Mouse (Mus musculus) limb, embryonic 13.5 days (tissue): ENCODE results near the gene Ermn. TPM values are rescaled to one million over a fixed set of nuclear protein-coding genes. Genes with fewer than 3 reads are reported as not detected.

Experiments used
- ATAC-seq: fragments of 200-750 bp; cut with Nextera tagmentation; 2 replicates; pipeline ENCODE4 v1.8.0; 2017; ENCODE audit warnings: low read depth, moderate number of reproducible peaks, moderate TSS enrichment; ENCODE audit not compliant: low FRiP score
- H3K27ac ChIP-seq: fragments of 300-500 bp; sonication (generic); 2 replicates; pipeline ENCODE4 v1.5.1; 2015; ENCODE audit warnings: inconsistent platforms, mild to moderate bottlenecking, moderate library complexity
- H3K27me3 ChIP-seq: fragments of 300-500 bp; sonication (generic); 2 replicates; pipeline ENCODE4 v1.6.1; 2015; ENCODE audit warnings: mild to moderate bottlenecking, inconsistent platforms
- H3K36me3 ChIP-seq: fragments of 300-500 bp; sonication (generic); 2 replicates; pipeline ENCODE4 v1.6.1; 2015; ENCODE audit warnings: inconsistent platforms, mild to moderate bottlenecking, moderate library complexity
- H3K4me1 ChIP-seq: fragments of 300-500 bp; sonication (generic); 2 replicates; pipeline ENCODE4 v1.6.1; 2015; ENCODE audit warnings: inconsistent platforms
- H3K4me2 ChIP-seq: fragments of 300-500 bp; sonication (generic); replicated peaks from 2 replicates; pipeline ENCODE4 v1.6.1; 2015; ENCODE audit warnings: inconsistent platforms, mild to moderate bottlenecking, moderate library complexity
- H3K4me3 ChIP-seq: fragments of 300-500 bp; sonication (generic); 2 replicates; pipeline ENCODE4 v1.5.1; 2015; ENCODE audit warnings: moderate library complexity, mild to moderate bottlenecking, inconsistent platforms
- H3K9ac ChIP-seq: fragments of 300-500 bp; sonication (generic); 2 replicates; pipeline ENCODE4 v1.6.1; 2015; ENCODE audit warnings: mild to moderate bottlenecking, inconsistent platforms
- H3K9me3 ChIP-seq: fragments of 300-500 bp; sonication (generic); 2 replicates; pipeline ENCODE4 v1.6.1; 2016; ENCODE audit warnings: inconsistent platforms
- whole genome bisulfite sequencing: fragments of 180-500 bp; shearing (Covaris S2); methylation state at CpG from one replicate; pipeline ENCODE4 v1.1.7; 2015; 5-methylcytosine and 5-hydroxymethylcytosine counted together
- polyA plus RNA-seq: library from polyadenylated mRNA; unstranded; fragments of >200 nt; fragmentation: Nextera tagmentation; extraction: Ambion mirVana; gene quantifications from 2 replicates; pipeline ENCODE4 v1.2.1, GENCODE M21; 2015

Ermn gene
- not detected in 2 replicates for polyA plus RNA-seq

DNA sequence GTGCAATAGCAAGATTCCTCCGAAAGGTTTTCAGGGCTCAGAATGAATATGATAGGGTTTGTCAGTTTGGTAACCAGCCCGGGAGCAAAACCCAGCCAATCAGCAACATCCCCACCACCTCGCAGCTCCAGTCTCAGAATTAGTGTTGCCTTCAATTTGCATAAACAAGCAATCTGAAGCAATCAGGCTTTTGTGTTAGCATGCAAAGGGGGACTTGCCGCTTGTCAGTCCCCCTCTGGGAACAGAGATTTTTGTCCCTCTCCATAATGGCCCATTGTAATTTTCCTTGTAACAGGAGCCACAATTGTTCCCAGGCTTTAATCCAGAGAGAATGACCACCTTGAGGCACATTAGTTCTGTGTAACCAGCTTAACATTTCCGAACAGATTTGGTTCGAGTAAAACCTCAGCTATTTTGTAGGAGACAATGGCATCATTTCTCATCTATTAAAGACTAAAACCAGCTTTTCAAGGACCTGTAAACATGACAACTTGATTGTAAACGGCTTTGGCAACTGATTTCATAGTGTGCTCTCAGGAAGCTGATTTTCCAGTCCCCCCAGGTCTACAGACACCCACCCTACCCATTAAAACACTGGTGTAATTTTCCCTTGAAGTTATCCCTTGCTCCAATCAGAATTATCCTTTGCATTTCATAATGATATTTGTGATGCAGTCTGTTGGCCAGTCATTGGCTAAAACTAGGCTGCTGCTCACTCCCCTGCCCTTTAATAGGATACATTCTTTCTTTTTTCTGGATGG lies at the start of gene Ermn:
Gene Ermn, minus strand, starts transcription at position 44 of the 761 bp plus-strand sequence.
- 0 out of 2 replicates have a peak, but pooled peaks cover 2% of the 10 kb centered on the region for H3K4me1 ChIP-seq
- WGBS = 47% methylated on average over 7 of the region's 7 CpGs
- no peak for ATAC-seq
- no peaks in the 10 kb centered on the region for H3K27me3 ChIP-seq
- no peak within 1 kb of the TSS for H3K4me2 ChIP-seq
- H3K36me3 ChIP-seq = no peaks in the 10 kb centered on the region
- no peaks in the 10 kb centered on the region for H3K9me3 ChIP-seq
- no peak within 1 kb of the TSS for H3K27ac ChIP-seq
- H3K4me3 ChIP-seq = no peak within 1 kb of the TSS
- no peak within 1 kb of the TSS for H3K9ac ChIP-seq

DNA sequence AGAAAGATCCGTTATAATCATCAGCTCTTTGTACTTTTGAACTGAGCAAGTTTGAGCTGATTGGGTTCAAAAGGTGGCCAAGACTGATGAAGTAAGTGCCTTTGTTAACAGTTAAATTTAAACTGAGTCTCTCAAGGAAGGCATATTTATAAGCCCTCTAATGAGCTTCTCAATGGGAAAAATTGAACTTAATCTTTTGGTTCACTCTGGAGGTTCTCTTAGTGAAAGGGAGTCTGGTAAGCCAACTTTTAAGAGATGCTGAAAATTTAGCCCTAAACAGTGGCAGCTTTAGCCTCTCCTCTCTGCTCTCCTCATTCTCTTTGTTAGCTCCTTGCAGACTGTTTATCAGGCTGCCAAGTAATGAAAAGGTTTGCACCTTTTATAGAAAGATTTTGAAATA lies 42.2 kb upstream of the Ermn start:
- ATAC-seq = no peak
- no peak overlapping the region for H3K27ac ChIP-seq
- H3K9ac ChIP-seq = no peak overlapping the region
- no peaks in the 10 kb centered on the region for H3K36me3 ChIP-seq
- no peaks in the 10 kb centered on the region for H3K4me1 ChIP-seq
- H3K4me3 ChIP-seq = no peak overlapping the region
- no peaks in the 10 kb centered on the region for H3K9me3 ChIP-seq
- H3K27me3 ChIP-seq = no peaks in the 10 kb centered on the region
- no peak overlapping the region for H3K4me2 ChIP-seq
- 43% methylated on average over 1 of the region's 1 CpGs for WGBS

DNA sequence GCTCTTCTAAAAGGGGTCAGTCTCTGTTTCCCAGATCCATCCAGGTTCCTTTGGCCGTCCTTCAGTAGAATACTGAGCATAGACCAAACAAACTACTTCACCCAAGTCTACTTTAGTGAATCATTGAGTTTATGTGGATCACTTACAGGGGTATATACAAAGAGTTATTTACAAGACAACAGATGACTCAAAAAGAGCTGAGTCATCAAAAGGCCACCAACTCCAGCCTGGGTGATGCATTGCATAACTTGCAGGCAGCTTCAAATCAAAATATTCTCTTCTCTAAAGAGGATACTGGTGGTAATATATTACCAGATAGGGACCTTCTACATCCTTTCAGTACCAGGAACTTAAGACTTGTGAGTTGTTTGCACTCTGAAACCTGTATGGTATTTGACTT lies 33.8 kb upstream of the Ermn start:
- H3K9me3 ChIP-seq = no peaks in the 10 kb centered on the region
- H3K4me2 ChIP-seq = no peak overlapping the region
- no peaks in the 10 kb centered on the region for H3K4me1 ChIP-seq
- no peak overlapping the region for H3K4me3 ChIP-seq
- H3K27ac ChIP-seq = no peak overlapping the region
- H3K9ac ChIP-seq = no peak overlapping the region
- WGBS = 89% methylated on average over 1 of the region's 1 CpGs
- ATAC-seq = no peak
- H3K27me3 ChIP-seq = no peaks in the 10 kb centered on the region
- no peaks in the 10 kb centered on the region for H3K36me3 ChIP-seq

DNA sequence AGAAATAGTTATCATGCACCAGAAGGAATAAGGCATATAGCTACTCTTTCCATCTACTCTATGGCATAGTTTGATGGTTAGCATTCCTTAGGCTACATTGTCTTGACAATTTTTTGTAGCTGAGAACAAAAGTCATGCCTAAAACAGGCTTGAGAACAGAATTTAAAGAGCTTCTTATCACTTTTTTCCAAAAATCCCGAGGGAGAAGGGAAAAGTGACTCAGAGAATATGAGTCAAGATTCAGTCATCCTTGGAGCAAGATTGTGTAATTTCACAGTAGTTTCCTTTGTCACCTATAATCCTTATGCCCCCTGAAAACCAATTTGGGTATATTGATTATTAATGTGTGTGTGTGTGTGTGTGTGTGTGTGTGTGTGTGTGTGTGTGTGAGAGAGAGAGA lies 27.2 kb upstream of the Ermn start:
- H3K9ac ChIP-seq = no peak overlapping the region
- no peak overlapping the region for H3K4me2 ChIP-seq
- no peaks in the 10 kb centered on the region for H3K4me1 ChIP-seq
- no peak overlapping the region for H3K27ac ChIP-seq
- ATAC-seq = no peak
- WGBS = 63% methylated on average over 1 of the region's 1 CpGs
- no peaks in the 10 kb centered on the region for H3K9me3 ChIP-seq
- H3K4me3 ChIP-seq = no peak overlapping the region
- no peaks in the 10 kb centered on the region for H3K36me3 ChIP-seq
- H3K27me3 ChIP-seq = no peaks in the 10 kb centered on the region

DNA sequence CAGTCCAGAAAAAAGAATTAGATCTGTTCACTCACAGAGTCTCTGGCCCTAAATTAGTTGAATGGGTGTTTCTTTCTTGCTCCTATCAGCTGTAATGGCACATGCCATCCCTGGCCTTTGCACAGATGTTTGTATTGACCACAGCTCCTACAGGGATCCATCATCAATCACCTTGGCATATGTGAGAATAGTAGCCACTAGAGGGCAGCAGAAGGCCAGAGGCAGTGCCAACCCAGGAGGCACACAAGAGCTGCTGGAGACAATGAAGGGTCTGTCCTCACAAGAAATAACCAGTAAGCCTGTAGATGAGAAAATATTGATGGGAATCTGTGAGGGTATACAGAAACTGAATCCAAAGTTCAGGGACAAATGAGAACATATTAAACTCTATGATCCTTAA lies 2.7 kb upstream of the Ermn start:
- Histone ChIP-seq H3K27ac (no peak overlapping the region), H3K9me3 (no peaks in the 10 kb centered on the region), H3K27me3 (no peaks in the 10 kb centered on the region), H3K4me3 (no peak overlapping the region), H3K4me1 (no peaks in the 10 kb centered on the region), H3K9ac (no peak overlapping the region), H3K4me2 (no peak overlapping the region), H3K36me3 (no peaks in the 10 kb centered on the region)
- no peak for ATAC-seq

DNA sequence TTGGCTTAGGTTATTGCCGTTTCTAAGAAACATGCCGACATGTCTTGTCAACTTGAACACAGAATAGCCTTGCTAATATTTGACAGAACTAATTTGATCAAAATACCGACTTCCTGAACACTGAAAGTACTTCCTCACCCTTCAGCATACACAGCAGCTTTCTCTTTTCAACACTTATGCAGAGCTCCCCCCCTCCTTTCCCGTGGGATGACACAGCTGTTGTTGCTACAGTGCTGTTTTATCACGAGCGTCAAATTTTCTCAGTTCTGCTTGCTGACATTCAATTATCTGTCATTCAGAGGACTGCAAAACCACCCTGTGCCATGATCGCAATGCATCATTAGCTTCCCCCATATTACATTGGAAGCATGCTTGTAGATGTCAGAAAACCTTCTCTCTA lies 10.8 kb downstream of the Ermn start:
- WGBS = 80% methylated on average over 7 of the region's 7 CpGs
- no peaks in the 10 kb centered on the region for H3K9me3 ChIP-seq
- H3K4me2 ChIP-seq = no peak overlapping the region
- H3K36me3 ChIP-seq = no peaks in the 10 kb centered on the region
- no peak overlapping the region for H3K9ac ChIP-seq
- no peaks in the 10 kb centered on the region for H3K4me1 ChIP-seq
- no peak overlapping the region for H3K27ac ChIP-seq
- no peak overlapping the region for H3K4me3 ChIP-seq
- ATAC-seq = no peak
- no peaks in the 10 kb centered on the region for H3K27me3 ChIP-seq

DNA sequence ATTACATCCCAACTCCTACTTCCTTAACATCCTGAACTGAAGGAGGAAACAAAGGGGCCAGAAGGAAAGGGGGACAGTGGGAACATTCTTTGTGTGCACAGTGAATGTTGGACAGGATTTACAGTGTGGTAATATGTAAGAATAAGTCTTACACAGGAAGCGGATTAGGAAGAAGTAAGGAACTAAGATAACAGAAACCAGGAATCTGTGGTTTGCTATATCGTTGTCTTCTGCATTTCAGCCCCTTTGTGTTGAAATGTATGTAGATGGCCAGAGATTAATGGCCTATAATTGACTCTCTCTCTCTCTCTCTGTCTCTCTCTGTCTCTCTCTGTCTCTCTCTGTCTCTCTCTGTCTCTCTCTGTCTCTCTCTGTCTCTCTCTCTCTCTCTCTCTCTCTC lies 15.7 kb downstream of the Ermn start:
- Histone ChIP-seq H3K36me3 (no peaks in the 10 kb centered on the region; the same call in 1 of the 2 replicates), H3K27me3 (no peaks in the 10 kb centered on the region), H3K9ac (no peak overlapping the region), H3K9me3 (no peaks in the 10 kb centered on the region), H3K27ac (no peak overlapping the region), H3K4me3 (no peak overlapping the region), H3K4me2 (no peak overlapping the region), H3K4me1 (no peaks in the 10 kb centered on the region)
- ATAC-seq = no peak
- WGBS = 79% methylated on average over 2 of the region's 2 CpGs

DNA sequence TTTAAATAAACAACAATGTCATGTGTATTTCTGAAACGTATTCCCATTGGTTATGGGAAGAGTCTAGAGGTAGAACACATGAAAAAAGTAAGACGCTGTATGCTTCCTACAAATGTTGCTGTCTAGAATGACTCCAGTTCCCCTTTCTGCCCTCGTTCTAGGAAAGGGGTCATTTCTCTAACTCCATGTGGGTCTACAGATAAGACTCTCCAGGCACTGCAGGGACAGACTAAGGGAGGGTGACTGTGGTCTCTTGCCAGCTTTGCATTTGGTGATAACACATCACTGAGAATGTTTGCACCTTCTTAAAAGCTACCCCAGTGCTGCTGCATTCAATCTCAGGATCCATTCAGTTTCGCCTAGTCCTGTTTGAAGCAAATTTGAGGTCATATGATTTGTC lies 17.0 kb downstream of the Ermn start:
- no peaks in the 10 kb centered on the region for H3K4me1 ChIP-seq
- no peak overlapping the region for H3K27ac ChIP-seq
- H3K27me3 ChIP-seq = no peaks in the 10 kb centered on the region
- ATAC-seq = no peak
- no peaks in the 10 kb centered on the region; the same call in 1 of the 2 replicates for H3K36me3 ChIP-seq
- 91% methylated on average over 4 of the region's 4 CpGs for WGBS
- H3K4me2 ChIP-seq = no peak overlapping the region
- no peak overlapping the region for H3K9ac ChIP-seq
- H3K4me3 ChIP-seq = no peak overlapping the region
- H3K9me3 ChIP-seq = no peaks in the 10 kb centered on the region

DNA sequence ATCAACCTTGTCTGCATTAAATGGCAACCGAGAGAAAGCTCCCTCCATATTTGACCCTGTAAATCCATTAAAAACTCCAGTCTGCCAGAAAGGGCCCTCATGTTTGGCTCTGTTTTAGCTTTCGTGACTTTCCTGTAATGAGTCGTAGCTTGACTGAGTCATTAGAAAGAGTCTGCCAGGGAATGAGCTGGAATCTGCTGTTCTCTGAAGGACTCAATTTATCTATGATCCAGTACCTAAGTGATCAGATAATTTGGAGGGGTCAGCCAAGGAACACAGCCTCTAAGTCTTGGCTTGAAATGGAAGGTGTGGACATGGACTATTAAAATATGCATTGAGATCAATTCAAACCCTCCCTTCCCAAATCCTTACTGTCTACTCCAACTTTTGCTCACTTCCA lies 21.2 kb downstream of the Ermn start:
- Histone ChIP-seq H3K4me2 (no peak overlapping the region), H3K27ac (no peak overlapping the region), H3K9ac (no peak overlapping the region), H3K4me1 (no peaks in the 10 kb centered on the region), H3K9me3 (no peaks in the 10 kb centered on the region), H3K4me3 (no peak overlapping the region), H3K27me3 (no peaks in the 10 kb centered on the region), H3K36me3 (no peaks in the 10 kb centered on the region; the same call in 1 of the 2 replicates)
- no peak for ATAC-seq
- whole genome bisulfite sequencing = 81% methylated on average over 3 of the region's 3 CpGs

DNA sequence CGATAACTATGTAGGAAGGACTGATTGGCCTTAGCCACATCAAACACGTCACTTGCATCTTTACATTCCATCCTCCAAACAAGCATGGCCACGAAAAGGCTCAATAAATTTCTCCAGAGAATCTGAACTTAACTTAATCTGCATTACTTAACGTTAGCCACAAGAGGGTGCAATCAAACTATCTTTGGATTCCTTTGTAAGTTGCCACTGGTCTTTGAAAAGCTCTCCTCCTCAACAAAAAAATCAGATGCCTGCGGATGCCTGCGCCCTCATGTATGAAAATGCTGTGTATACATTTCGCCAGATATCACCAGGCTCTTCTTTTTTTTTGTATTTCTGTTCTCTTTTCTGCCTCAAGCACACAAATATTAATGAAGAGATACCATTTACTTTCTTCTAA lies 23.3 kb downstream of the Ermn start:
- no peaks in the 10 kb centered on the region for H3K9me3 ChIP-seq
- H3K9ac ChIP-seq = no peak overlapping the region
- H3K4me2 ChIP-seq = no peak overlapping the region
- H3K36me3 ChIP-seq = no peaks in the 10 kb centered on the region
- H3K27me3 ChIP-seq = no peaks in the 10 kb centered on the region
- WGBS = 27% methylated on average over 7 of the region's 7 CpGs
- H3K4me3 ChIP-seq = no peak overlapping the region
- no peak; the same call in 1 of the 2 replicates for ATAC-seq
- no peak overlapping the region for H3K27ac ChIP-seq
- no peaks in the 10 kb centered on the region for H3K4me1 ChIP-seq

DNA sequence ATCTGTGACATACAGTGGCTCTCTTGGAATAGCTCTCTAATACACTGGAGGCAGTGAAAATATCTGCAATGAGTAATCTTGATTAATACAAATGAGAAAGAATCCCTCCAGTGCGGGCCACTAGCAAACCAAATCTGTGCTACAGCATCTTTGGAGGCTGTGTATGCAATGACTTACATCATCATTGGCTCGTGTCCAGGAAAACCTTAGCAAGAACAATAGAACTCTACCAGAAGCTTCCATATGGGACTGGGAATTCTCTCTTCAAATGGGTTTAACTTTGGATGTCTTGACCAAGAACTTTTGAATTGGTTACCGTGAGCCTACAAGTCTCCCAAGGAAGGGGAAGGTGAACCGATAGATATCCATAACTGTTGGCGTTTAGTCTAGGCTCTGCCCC lies 25.9 kb downstream of the Ermn start:
- Histone ChIP-seq H3K9me3 (no peaks in the 10 kb centered on the region), H3K27me3 (no peaks in the 10 kb centered on the region), H3K27ac (no peak overlapping the region), H3K4me2 (no peak overlapping the region), H3K9ac (no peak overlapping the region), H3K4me1 (no peaks in the 10 kb centered on the region), H3K36me3 (no peaks in the 10 kb centered on the region), H3K4me3 (no peak overlapping the region)
- 92% methylated on average over 5 of the region's 5 CpGs for WGBS
- no peak for ATAC-seq

DNA sequence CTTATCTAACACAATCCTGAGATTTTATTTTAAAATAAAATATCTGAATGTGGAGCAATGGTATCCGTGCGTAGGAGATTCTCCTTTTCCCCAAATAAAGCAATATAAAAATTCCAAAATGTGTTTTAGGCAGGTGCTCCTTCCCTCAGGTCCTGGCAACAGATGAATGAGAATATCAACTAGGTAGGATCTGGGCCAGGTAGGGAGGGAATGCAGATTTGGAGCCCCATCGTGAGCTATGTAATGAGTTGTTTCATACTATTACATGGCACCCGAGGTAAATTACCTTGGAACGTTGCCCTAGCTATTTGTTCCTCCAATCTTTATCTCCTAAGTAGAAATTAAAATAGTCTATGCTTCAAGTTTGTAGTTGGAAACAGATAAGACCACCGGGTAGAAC lies 29.1 kb downstream of the Ermn start:
- Histone ChIP-seq H3K4me2 (no peak overlapping the region), H3K4me3 (no peak overlapping the region), H3K4me1 (no peaks in the 10 kb centered on the region), H3K27ac (no peak overlapping the region), H3K9me3 (no peaks in the 10 kb centered on the region), H3K27me3 (no peaks in the 10 kb centered on the region), H3K36me3 (no peaks in the 10 kb centered on the region), H3K9ac (no peak overlapping the region)
- no peak for ATAC-seq
- WGBS = 86% methylated on average over 6 of the region's 6 CpGs

DNA sequence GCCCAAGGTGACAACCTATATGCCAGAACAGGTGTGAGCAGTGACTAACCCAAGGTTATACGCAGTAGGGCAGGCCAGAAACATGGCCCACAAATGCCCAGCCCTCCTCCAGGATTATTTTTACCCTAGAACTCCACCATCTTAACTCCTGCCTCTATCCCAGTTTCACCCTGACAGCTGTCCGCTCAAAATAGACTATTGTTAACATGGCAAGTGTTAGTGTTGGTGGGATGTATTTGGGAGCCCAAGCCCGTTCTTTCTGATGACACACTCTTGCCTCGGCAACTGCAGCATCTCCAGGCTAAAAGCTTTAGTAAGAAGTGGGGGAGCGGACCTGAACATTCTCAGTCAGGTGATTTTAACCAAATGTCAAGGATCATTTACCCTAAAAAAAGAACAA lies 45.6 kb downstream of the Ermn start:
- 87% methylated on average over 5 of the region's 5 CpGs for WGBS
- Histone ChIP-seq H3K27me3 (no peaks in the 10 kb centered on the region), H3K9me3 (no peaks in the 10 kb centered on the region), H3K27ac (no peak overlapping the region), H3K4me1 (0 out of 2 replicates have a peak, but pooled peaks cover 5% of the 10 kb centered on the region), H3K9ac (no peak overlapping the region), H3K4me2 (no peak overlapping the region), H3K36me3 (no peaks in the 10 kb centered on the region), H3K4me3 (no peak overlapping the region)
- ATAC-seq = no peak
